28 mouse cellular contexts compared by ENCODE assay signal in the genomic region with DNA sequence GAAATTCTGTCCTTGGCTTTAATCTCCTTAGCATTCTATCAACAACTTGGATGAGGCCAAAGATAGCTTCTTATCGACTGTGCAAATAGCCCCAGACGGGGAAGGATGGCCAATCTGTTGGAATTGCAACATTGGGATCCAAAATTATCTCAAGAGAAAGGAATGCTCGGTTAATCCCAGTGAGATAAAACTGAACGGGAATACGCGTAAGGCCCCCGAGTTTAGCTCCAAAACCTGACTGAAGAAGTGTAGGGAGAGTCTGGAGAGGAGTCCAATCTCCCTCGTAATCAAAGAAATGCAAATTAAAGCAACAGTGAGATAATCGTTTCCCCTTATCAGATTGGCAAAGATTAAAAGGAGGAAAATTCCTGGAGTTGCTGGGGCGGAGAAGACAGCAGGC.
A peak's percentile ranks its signal among the peaks of the same experiment; 100 is the strongest.
DNase-seq lines count a peak whose midpoint lies in the region; TF ChIP-seq lines count a peak whose summit lies in the region.
"Had no signal": no experiment of that assay in that cellular context is flagged by ENCODE, and none has a peak within 500 bp of the region (broad histone marks: within the 10 kb centered on the region; RNA-seq: fewer than 3 reads in every experiment).

No protein-coding gene starts in this region.

- H3K79me2 ChIP-seq in myocyte (ENCODE audit: control insufficient read depth, insufficient read depth): no peaks in the 10 kb centered on the region

- no peak overlapping the region for H3K4me2 ChIP-seq in myocyte (ENCODE audit: low read depth)
- H3K4me2 ChIP-seq: embryonic facial prominence, embryonic 15.5 days; forebrain, embryonic 12.5 days; heart, embryonic 11.5 days; hindbrain, embryonic 13.5 days; midbrain, embryonic 13.5 days; neural tube, embryonic 15.5 days had no signal

- H3K27ac ChIP-seq in heart, embryonic 10.5 days: no peak overlapping the region
- H3K27ac ChIP-seq: embryonic facial prominence, embryonic 15.5 days; forebrain, embryonic 12.5 days; hindbrain, embryonic 13.5 days; kidney, postnatal 0 days; liver, embryonic 14.5 days; midbrain, embryonic 13.5 days; neural tube, embryonic 15.5 days; stomach, postnatal 0 days had no signal

- H3K9me3 ChIP-seq in heart, embryonic 10.5 days: no peaks in the 10 kb centered on the region
- H3K9me3 ChIP-seq: embryonic facial prominence, embryonic 15.5 days; forebrain, embryonic 12.5 days; hindbrain, embryonic 13.5 days; midbrain, embryonic 13.5 days; neural tube, embryonic 15.5 days had no signal

- DNase-seq in heart, adult 11 months: peak; percentile 88
- DNase-seq in heart, embryonic 10.5 days (ENCODE audit: low spot score): no peak
- peak; percentile 42 for DNase-seq in lung, postnatal 25 days (ENCODE audit: low spot score)
- no peak for DNase-seq in lung, adult 2 months
- DNase-seq in yolk sac, embryonic 10.5 days (ENCODE audit: low spot score): peak; percentile 57
- DNase-seq: adrenal gland, postnatal 25 days; B cell, adult 2 months; cerebellum, adult 11-12 months; cerebellum, adult 9-11 months; gastrocnemius, postnatal 10 days; heart, postnatal 4 days; kidney, adult 8-10 months; layer of hippocampus, adult 9-11 months; liver; right cerebral cortex, adult 18-20 months; thymus, adult 18-20 months; thymus, postnatal 25 days had no signal

- TF ChIP-seq POLR2A in lung, adult 2 months (IDR thresholded peaks at IDR 0.05; ENCODE audit: borderline replicate concordance, extremely low read depth, low read depth, low read length): no peak
- no peak for TF ChIP-seq POLR2A in myocyte (IDR thresholded peaks at IDR 0.05; ENCODE audit: insufficient read length, low read depth)

- no peaks in the 10 kb centered on the region for H3K27me3 ChIP-seq in heart, embryonic 10.5 days (ENCODE audit: insufficient read depth, poor library complexity, severe bottlenecking)
- no peaks in the 10 kb centered on the region for H3K27me3 ChIP-seq in myocyte (ENCODE audit: control insufficient read depth, insufficient read depth, insufficient read length)
- H3K27me3 ChIP-seq: embryonic facial prominence, embryonic 15.5 days; hindbrain, embryonic 13.5 days; midbrain, embryonic 13.5 days; neural tube, embryonic 15.5 days had no signal

- H3K36me3 ChIP-seq in heart, embryonic 10.5 days: no peaks in the 10 kb centered on the region
- H3K36me3 ChIP-seq in myocyte (ENCODE audit: control insufficient read depth, insufficient read depth): no peaks in the 10 kb centered on the region
- H3K36me3 ChIP-seq: embryonic facial prominence, embryonic 15.5 days; forebrain, embryonic 12.5 days; hindbrain, embryonic 13.5 days; midbrain, embryonic 13.5 days; neural tube, embryonic 15.5 days had no signal

- H3K4me1 ChIP-seq in heart, embryonic 10.5 days: peaks cover 25% of the 10 kb centered on the region
- H3K4me1 ChIP-seq in lung, adult 2 months (ENCODE audit: control insufficient read depth, insufficient read depth, low read length): no peaks in the 10 kb centered on the region

- WGBS in heart, embryonic 10.5 days: 32% methylated on average over 10 of the region's 10 CpGs
- 47% methylated on average over 10 of the region's 10 CpGs for WGBS in lung, adult 2 months

- H3K4me3 ChIP-seq in heart, embryonic 10.5 days: no peak overlapping the region
- H3K4me3 ChIP-seq in lung, adult 2 months (replicated peaks; ENCODE audit: extremely low read depth, low read depth, low read length): no peak overlapping the region
- no peak overlapping the region for H3K4me3 ChIP-seq in myocyte
- H3K4me3 ChIP-seq: embryonic facial prominence, embryonic 15.5 days; forebrain, embryonic 12.5 days; hindbrain, embryonic 13.5 days; megakaryocyte, embryonic 14.5 days; midbrain, embryonic 13.5 days; neural tube, embryonic 15.5 days had no signal

- TF ChIP-seq CTCF in lung, adult 2 months (IDR thresholded peaks at IDR 0.05; ENCODE audit: insufficient read depth, low read length): no peak

- no peak overlapping the region for H3ac ChIP-seq in myocyte (ENCODE audit: control insufficient read depth, insufficient read length)

TF ChIP-seq in myocyte, 11 proteins besides CTCF, POLR2A, EP300 and RAD21:
- TF ChIP-seq TCF12 (IDR thresholded peaks at IDR 0.05; ENCODE audit: insufficient read depth, poor library complexity, severe bottlenecking): no peak
- TF ChIP-seq POLR2AphosphoS2 (IDR thresholded peaks at IDR 0.05; ENCODE audit: insufficient read length, low read depth): no peak
- no peak for TF ChIP-seq MYOG (IDR thresholded peaks at IDR 0.05; ENCODE audit: control insufficient read depth in 1 of 3, insufficient read depth in 1 of 3, insufficient read length in 2 of 3, low read depth in 2 of 3)
- peak; percentile 60 for TF ChIP-seq CEBPB (IDR thresholded peaks at IDR 0.05; ENCODE audit: insufficient read depth, poor library complexity, severe bottlenecking)
- no peak for TF ChIP-seq MAX (IDR thresholded peaks at IDR 0.05; ENCODE audit: low read depth)

Comparison
In these comparisons a context has a peak if more than half of its experiments do, and no peak if none do; other contexts are left out.
1. DNase-seq: peak in heart, adult 11 months (single experiment), lung, postnatal 25 days (single experiment) and yolk sac, embryonic 10.5 days (single experiment); none in heart, embryonic 10.5 days (single experiment) and lung, adult 2 months (single experiment).